ENCODE assay signal across 8 mouse cellular contexts in the genomic region with DNA sequence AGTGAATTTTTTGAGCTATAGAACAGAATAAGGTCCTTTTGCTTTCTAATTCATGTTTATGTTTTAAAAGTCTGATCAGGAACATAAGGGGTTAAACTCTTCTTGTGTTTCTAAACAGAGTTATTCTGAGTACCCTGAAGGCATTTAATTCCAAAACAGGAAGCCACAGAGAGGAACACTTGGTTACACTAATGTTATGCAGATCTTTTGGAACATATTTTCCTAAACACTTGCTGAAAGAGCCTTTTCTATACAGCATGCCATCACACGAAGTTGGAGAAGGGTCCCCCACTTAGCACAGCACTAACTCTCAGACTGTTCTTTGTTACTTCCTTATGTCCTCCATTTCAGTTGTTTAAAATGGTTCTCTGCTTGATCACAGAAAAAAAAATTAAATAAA.
DNase-seq lines count a peak whose midpoint lies in the region; ATAC-seq lines count a peak whose summit lies in the region.

No protein-coding gene starts in this region.

- H3K27me3 ChIP-seq in heart, embryonic 11.5 days (ENCODE audit: control insufficient read depth, insufficient read depth, low read length) = no peaks in the 10 kb centered on the region
- H3K27me3 ChIP-seq in embryonic facial prominence, embryonic 13.5 days = no peaks in the 10 kb centered on the region
- no peaks in the 10 kb centered on the region for H3K27me3 ChIP-seq in limb, embryonic 10.5 days (ENCODE audit: low read depth, poor library complexity, severe bottlenecking)

- no peak overlapping the region for H3K9ac ChIP-seq in heart, embryonic 11.5 days (ENCODE audit: low read depth, low read length)
- H3K9ac ChIP-seq in embryonic facial prominence, embryonic 13.5 days = no peak overlapping the region

- H3K27ac ChIP-seq in heart, embryonic 11.5 days (ENCODE audit: low read depth, low read length) = 0 out of 2 replicates have a peak overlapping the region, but pooled peaks have one; percentile 15
- H3K27ac ChIP-seq in embryonic facial prominence, embryonic 13.5 days = peak overlapping the region; percentile 94
- peak overlapping the region; percentile 81 for H3K27ac ChIP-seq in limb, embryonic 10.5 days

- DNase-seq in heart, adult 11 months = no peak
- DNase-seq in 416B (ENCODE audit: low read depth) = peak; percentile 58
- no peak for DNase-seq in limb, embryonic 10.5 days (ENCODE audit: low spot score)
- no peak for DNase-seq in left cerebral cortex, postnatal 36 days (ENCODE audit: low spot score in 2 of 2)
- DNase-seq in left cerebral cortex, adult 11 months (ENCODE audit: low spot score) = no peak
- no peak for DNase-seq in layer of hippocampus, postnatal 10 days (ENCODE audit: low spot score in 2 of 2)

- no peak overlapping the region for H3K4me2 ChIP-seq in heart, embryonic 11.5 days
- H3K4me2 ChIP-seq in embryonic facial prominence, embryonic 13.5 days = peak overlapping the region; percentile 49; the same call in 1 of the 2 replicates

- no peaks in the 10 kb centered on the region for H3K36me3 ChIP-seq in heart, embryonic 11.5 days (ENCODE audit: control insufficient read depth, insufficient read depth, low read length)
- no peaks in the 10 kb centered on the region for H3K36me3 ChIP-seq in embryonic facial prominence, embryonic 13.5 days
- H3K36me3 ChIP-seq in limb, embryonic 10.5 days = no peaks in the 10 kb centered on the region

- no peak overlapping the region for H3K4me3 ChIP-seq in heart, embryonic 11.5 days (ENCODE audit: low read depth, low read length)
- no peak overlapping the region for H3K4me3 ChIP-seq in embryonic facial prominence, embryonic 13.5 days
- no peak overlapping the region for H3K4me3 ChIP-seq in limb, embryonic 10.5 days

- no peaks in the 10 kb centered on the region for H3K9me3 ChIP-seq in heart, embryonic 11.5 days (replicated peaks; ENCODE audit: control insufficient read depth, low read length)
- H3K9me3 ChIP-seq in embryonic facial prominence, embryonic 13.5 days = no peaks in the 10 kb centered on the region
- H3K9me3 ChIP-seq in limb, embryonic 10.5 days (replicated peaks) = no peaks in the 10 kb centered on the region

- WGBS in heart, embryonic 11.5 days (ENCODE audit: insufficient replicate concordance) = 22% methylated on average over 1 of the region's 1 CpGs
- 3% methylated on average over 1 of the region's 1 CpGs for WGBS in embryonic facial prominence, embryonic 13.5 days
- 14% methylated on average over 1 of the region's 1 CpGs for WGBS in limb, embryonic 10.5 days

- no peak for ATAC-seq in heart, embryonic 11.5 days (replicated peaks; ENCODE audit: insufficient number of reproducible peaks, low FRiP score, low TSS enrichment)
- peak; percentile 82 for ATAC-seq in embryonic facial prominence, embryonic 13.5 days (ENCODE audit: insufficient number of reproducible peaks, insufficient read depth, low FRiP score, low TSS enrichment, low read depth)

- no peaks in the 10 kb centered on the region for H3K4me1 ChIP-seq in heart, embryonic 11.5 days (ENCODE audit: control insufficient read depth, insufficient read depth, low read length)
- H3K4me1 ChIP-seq in embryonic facial prominence, embryonic 13.5 days = peaks cover 17% of the 10 kb centered on the region
- H3K4me1 ChIP-seq in limb, embryonic 10.5 days = peaks cover 22% of the 10 kb centered on the region

- intact Hi-C loops in left cerebral cortex, postnatal 36 days (cut with DNase I) = loop anchor here (2.0 to 10.0 kb wide), 2 partner anchors 127 to 271 kb away; no protein-coding TSS in a partner anchor

Comparison
In these comparisons a context has a peak if more than half of its experiments do, and no peak if none do; other contexts are left out.
1. H3K27ac ChIP-seq: peak in every context shown above with its lines; median percentile 94 in embryonic facial prominence, embryonic 13.5 days; 81 in limb, embryonic 10.5 days; 15 in heart, embryonic 11.5 days.